In the genomic region with DNA sequence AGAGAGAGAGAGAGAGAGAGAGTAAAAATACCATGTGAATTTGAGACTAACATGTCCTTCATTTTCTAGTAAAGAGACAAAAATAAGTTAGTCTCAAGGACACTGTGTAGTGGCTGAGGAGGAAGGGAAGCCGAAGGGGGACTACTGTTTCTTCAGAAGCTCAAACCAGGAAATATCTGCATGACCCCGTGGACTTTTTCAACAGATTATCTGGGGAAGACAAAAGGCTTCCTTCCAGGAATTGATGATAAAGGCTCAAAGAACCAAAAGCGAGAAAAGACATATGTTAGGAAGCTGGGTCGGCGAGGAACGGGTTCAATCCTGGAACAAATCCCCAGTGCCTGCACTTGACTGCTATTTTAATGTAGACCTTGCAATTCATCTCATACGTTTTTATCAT, we compare ENCODE assay signal across 12 mouse cellular contexts.
"Had no signal": no experiment of that assay in that cellular context is flagged by ENCODE, and none has a peak within 500 bp of the region (broad histone marks: within the 10 kb centered on the region; RNA-seq: fewer than 3 reads in every experiment).

No protein-coding gene starts in this region.

- H3K9me3 ChIP-seq: limb, embryonic 13.5 days; liver, embryonic 12.5 days; lung, embryonic 15.5 days; neural tube, embryonic 13.5 days had no signal

- H3K4me1 ChIP-seq: liver, embryonic 12.5 days had no signal

- H3K9ac ChIP-seq: limb, embryonic 13.5 days; liver, embryonic 12.5 days; lung, embryonic 15.5 days; neural tube, embryonic 13.5 days had no signal

- H3K36me3 ChIP-seq: limb, embryonic 13.5 days; liver, embryonic 12.5 days; lung, embryonic 15.5 days; neural tube, embryonic 13.5 days had no signal

- H3K4me2 ChIP-seq: limb, embryonic 13.5 days; liver, embryonic 12.5 days; lung, embryonic 15.5 days; neural tube, embryonic 13.5 days had no signal

- ATAC-seq: intestine, embryonic 16.5 days; liver, embryonic 12.5 days had no signal

- H3K27me3 ChIP-seq: limb, embryonic 13.5 days; liver, embryonic 12.5 days; lung, embryonic 15.5 days; neural tube, embryonic 13.5 days had no signal

- H3K4me3 ChIP-seq: limb, embryonic 13.5 days; liver, embryonic 12.5 days; lung, embryonic 15.5 days; neural tube, embryonic 13.5 days had no signal

- H3K27ac ChIP-seq: limb, embryonic 13.5 days; liver, embryonic 12.5 days; lung, embryonic 15.5 days; neural tube, embryonic 13.5 days had no signal

- DNase-seq: left cerebral cortex, postnatal 4 days; midbrain, embryonic 14.5 days; retina, postnatal 1 day; right cerebral cortex, postnatal 4 days; spleen, adult 18-20 months; thymus, adult 18-20 months; thymus, postnatal 14 days had no signal
